Mouse (Mus musculus): ENCODE data around the gene D17Wsu92e.

The D17Wsu92e gene

DNA sequence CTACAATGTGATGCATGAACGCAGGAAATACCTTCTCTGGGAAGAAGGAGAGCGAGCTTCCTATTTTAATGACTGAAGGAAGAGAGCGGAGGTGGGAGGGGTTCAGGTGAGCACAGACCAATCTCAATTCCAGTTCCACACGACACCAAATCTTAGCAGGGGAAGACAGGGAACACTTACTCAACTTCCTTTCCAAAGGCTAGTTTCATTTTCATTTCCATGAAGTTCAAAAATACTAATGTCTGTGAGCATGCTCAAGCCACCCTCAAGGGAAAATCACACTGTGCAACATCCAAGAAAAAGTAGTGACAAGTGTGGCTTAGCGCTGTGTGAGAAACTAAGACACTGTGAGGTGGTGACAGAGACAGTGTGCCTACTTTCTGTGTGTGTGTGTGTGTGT is 30.4 kb downstream of the D17Wsu92e start:
- DNase-seq, result no peak

DNA sequence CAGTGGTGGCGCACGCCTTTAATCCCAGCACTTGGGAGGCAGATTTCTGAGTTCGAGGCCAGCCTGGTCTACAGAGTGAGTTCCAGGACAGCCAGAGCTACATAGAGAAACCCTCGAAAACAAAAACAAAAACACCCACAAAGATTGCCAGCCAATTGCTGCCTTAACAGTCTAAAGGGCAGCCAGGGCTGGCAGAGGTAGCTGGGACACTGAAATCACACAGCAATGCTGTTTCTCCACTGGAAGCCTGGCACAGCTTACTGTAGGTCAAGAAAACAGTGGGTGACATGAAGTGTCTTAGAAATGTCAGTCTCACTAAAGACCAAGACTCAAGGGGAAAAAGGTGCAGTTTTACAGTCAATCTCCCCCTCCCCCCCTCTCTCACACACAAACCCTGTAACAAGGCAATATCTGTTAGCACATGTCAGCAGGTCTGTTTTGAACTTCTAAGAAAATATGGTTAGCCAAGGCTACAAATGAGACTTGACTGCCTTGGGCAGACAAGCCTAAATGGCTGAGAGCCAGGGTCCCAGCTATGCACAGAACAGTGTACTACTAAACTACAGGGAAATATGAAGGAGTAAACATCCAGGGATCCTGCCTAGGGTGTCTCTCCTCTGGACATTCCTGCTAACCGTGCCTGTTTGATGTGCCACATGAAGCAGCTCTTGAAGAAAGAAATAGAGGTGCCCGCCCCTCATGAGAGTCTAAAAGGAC is 31.8 kb downstream of the D17Wsu92e start:
- DNase-seq, result peak; percentile 68 to 69

DNA sequence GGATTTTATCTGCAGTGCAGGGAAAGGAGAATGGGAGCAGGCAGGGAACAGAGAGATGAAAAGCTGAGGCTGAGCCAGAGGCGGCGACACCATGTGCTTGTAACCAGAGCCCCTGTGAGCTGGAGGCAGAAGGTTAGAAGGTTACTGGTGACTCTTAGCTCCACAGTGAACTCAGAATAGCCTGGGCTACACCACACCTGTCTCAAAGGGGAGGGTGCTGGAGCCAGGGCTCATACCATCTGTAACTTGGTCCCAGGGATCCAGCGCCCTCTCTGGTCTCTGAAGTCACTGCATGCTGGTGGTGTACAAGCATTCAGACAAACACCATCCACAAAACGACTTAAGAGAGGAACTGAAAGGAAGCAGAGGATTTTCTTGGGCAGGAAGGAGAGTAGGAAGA is 36.9 kb downstream of the D17Wsu92e start:
- peak in 1 of 2 experiments; percentile 29 for DNase-seq

DNA sequence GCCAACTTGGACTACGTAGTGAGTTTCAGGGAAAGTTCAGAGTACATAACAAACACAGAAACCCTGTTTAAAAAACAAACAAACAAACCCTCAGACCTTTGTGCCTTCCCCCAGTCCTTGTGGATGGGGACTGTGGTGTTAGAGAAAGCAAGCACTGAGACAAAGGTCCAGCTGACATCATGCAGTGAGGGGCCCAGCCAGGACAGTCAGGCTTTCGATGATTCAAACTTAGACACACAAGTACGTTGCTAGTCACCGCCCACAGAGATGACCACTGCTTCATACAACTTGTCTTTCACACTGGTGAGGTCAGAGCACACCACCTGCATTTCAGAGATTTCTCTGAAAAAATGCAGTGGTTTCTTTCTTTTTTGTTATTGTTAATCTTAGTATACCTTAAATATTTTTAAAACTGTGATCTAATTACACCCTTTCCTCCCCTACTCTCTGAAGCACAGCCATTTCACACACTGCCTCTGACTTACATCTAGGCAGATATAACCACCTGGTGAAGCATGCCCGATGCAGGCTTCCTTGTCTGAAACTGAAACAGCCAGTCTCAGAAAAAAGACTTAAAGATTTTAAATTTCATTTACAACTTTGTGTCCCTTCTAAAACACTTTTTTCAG is 39.3 kb downstream of the D17Wsu92e start:
- no peak for DNase-seq

DNA sequence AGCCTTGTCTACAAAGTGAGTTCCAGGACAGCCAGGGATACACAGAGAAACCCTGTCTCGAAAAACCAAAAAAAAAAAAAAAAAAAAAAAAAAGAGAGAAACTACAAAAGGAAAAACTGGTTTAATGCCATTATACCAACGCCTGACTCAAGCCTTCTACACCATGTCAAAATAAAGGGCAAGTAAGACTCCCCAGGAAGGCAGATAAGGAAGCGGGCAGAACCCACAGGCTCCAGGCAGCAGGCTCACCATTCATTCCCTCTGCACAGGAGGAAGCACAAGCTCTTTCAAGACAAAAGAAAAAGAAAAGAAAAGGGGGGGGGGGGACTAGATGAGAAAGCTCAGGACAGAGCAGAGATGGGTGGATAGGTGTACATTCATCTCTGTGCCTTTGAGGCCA is 40.7 kb downstream of the D17Wsu92e start:
- no peak for DNase-seq

DNA sequence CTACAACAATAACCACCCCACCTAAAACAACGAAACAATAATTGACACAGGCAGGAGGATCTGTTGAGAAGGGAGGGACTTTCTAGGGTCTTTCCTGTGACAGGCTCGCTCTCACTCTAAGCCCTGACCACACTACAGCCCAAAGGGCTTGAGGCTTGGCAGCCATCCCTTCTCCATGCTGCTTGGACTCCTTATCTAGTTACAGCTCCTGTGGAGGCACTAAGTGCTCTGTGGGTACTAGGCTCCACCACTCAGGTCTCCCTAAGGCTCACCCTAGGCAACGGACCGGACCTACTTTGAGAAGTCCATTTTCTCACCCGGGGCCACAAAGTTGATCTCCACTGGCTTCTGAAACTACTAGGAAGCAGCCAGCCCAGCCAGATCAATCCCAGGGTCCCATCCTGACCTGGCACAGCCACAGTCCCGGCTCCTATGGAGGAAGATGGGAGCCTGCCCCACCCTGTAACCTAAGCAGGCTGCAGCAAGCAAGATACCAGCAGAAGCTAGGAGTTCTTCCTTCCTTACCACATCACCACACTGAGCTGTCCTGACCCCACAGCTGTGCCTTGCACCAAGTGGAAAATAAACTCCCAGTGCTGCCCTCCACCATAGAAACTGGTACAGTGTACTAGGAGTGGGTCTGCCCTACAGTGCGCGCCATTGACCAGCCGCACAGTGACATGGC is 41.6 kb downstream of the D17Wsu92e start:
- no peak for DNase-seq

DNA sequence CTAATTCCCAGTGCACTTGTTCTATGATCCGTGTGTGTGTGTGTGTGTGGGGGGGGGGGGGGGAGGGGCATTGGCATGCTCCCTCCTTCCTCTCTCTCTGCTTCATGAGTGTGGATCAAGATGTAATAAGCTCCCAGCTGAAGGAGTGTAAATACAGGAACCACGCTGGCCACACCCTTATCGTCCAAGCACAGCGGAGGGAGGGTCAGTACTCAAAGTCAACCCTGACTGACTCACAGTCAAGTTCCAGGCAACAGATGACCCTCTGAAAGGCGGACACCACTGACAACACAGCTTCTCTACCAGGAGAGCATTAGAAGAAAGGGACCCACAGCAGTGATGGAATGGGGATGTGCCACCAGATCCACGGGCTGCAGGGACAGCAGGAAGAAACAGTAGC is 42.6 kb downstream of the D17Wsu92e start:
- DNase-seq, result no peak

DNA sequence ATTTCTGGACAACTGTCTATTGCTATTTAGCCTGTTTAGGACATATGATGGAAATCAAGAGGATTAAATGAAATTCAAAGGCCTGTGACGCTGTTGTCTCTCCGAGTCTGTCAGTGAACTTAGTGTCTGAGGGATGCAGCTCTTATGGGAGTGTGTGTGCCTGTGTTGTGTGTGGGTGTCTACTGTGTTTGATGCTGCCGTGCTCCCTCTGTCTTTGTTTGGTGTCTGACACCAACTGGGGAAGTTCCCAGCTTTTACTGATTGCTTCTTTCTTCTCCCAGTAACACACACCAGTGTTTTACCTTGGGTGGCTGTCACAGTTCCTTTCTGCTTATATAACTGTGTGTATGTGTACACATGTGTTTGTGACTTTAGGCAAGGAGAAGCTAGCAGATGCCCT is 46.2 kb downstream of the D17Wsu92e start:
- DNase-seq, result no peak

DNA sequence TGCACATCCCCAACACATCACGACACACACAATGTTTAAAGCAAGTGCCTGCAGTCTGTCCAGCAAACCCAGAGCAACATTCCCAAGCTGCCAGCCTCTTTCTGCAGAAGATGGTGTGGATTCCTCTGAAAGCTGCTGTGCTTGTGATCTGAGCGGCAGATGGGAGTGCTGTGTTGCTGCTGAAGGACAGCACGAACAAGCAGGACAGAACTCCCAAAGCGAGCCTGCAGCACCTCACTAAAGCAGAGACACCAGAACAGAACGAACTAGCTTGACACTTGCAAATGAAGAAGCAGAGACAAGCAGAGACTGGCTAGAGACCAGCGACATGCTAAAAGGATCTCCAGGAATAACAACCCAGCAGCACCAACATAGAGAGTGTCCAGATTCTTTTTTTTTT is 48.8 kb downstream of the D17Wsu92e start:
- DNase-seq, result no peak

DNA sequence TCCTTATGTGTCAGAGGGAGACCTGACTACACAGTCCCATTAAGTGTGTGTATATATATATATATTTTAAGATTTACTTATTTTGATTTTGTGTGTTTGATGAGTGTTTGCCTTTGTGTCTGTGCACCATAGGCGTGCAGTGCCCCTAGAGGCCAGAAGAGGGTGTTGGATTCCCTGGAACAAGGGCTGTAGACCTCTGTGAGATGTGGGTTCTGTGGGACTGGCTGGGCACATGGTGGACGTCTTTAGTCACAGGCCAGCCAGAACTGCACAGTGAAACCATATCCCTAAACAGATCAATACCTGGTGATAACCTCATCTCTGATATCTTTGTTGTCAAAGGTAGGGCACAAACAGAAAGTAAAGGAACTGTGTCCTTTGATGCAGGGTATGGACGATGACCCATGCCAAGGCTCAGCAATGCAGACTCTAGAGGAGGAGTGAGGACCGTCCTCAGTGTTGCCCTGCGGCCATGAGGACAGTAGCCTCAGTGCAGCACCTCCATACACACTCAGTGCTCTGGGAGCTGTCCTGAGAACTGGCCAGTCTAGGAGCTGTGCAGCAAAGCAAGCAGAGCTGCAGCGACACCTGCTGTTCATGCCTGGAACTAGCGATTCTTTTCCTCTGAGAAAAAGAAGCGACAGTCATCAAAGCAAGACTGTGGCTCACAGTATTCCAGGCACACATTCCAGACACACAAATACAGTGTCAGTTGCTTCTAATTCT is 51.5 kb downstream of the D17Wsu92e start:
- DNase-seq, result peak; percentile 41 to 86

DNA sequence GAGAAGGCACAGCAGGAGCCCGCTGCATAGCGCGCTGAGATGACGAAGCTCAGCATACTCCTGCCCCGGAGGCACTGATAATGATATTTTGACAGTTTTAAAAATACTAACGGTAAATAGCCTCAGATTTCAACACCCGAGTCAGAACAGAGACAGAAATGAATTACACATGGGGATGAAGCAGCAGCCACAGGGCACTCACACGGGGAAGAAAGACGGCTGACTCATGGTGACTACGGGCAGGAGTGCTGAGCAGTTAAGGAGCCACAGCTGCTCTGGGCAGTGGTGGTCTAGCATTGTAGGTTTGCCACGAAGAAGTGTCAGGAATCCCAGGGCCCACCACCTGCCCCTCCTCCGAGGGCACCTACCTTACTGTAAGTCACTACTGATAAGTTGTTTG is 52.9 kb downstream of the D17Wsu92e start:
- no peak for DNase-seq

DNA sequence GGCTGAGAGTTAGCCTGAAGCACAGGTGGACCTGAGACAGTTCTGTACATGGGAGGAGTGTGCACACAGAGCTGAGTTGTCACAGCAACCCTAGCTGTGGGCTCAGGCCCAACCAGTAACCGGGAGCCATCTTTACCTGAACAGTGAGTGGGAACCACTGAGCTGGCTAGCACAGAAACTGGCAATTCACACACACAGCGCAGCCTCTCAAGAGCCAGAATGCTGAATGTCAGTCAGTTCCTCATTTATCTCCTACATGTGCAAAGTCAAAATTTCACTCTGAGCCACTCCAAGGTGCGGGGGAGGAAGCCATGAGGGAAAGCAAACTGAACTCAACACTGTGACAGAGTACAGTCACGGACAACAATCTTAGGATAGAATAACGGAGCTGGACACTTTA is 53.3 kb downstream of the D17Wsu92e start:
- DNase-seq, result no peak

DNA sequence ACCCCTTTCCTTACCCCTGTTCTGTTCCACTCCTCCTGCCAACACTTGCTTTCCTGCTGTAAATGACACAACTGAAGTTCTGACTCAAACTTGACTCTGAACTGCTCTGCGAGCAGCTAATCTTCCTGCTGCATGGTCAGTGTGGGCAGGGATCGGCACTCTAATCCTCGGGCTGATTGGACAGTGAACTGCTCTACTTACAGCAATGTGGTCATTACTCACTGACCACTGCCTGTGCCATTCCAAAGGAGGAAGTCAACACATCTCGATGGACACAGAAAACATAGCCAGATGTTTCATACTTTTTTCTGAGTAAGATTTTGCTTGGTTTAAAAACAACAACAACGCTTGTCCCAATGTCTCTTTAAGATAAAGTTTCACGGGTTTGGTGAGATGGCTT is 55.4 kb downstream of the D17Wsu92e start:
- no peak for DNase-seq

DNA sequence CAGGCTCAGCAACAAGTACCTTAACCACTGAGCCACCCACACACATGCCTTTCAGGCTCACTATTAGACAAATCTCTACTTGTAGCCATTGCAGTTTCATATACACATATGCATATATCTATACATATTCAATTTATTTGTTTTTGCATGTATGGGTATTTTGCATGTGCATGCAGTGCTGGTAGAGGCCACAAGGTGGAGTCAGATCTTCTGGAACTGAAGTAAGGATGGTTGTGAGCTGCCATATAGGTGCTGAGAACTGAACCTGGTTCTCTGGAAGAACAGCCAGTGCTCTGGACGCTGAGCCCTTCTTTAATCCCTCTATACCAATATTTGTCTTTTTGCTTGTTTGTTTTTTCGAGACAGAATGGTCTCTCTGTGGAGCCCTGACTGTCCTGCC is 56.0 kb downstream of the D17Wsu92e start:
- no peak for DNase-seq

DNA sequence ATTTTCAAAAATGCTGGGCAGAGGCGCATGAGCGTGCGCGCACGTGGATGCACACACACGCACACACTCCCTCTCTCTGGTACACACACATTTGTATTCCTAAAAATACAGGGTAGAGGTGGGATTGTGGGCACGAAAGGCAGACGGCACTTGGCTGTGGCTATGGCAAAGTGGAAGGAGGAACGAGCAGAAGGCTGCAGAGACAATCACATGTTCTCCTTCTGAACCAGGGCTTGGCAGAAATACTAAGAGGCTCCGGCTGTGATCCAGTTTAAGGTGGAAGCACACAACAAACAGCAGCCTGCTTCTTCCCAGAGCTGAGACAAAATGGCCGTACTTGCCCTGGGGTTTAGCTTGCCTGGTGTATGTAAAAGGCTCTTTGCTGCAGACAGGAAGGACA is 57.6 kb downstream of the D17Wsu92e start:
- no peak for DNase-seq

DNA sequence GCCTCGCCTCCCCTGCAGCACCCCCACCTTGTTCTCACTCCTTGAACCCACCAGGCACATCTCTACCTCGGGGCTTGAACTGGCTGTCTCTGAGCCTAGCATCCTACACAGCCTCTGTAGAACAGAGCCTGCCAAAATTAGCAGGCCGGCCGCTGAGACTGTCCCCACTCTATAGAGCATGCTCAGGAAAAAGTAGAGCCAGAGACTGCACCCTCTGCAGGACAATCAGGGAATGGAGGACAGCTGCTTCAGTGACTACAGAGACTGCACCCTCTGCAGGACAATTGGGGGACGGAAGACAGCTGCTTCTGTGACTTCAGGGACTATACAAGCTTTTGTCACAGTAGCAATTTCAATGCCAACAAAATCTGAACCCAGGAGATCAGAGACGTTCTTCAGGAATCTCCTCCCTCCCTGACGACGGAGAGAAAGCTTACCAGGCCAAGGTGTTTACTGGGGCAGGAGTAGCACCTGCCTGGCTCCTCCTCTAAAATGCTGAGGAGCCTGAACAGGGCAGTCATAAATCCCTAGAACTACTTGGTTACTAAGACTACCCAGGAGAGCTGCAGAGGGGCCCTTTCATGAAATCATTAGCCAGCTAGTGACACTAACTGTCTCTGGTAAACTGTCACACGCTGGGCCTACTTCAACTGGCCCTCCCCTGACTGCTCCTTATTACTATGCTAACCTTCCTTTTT is 58.7 kb downstream of the D17Wsu92e start:
- peak; percentile 62 to 80 for DNase-seq

DNA sequence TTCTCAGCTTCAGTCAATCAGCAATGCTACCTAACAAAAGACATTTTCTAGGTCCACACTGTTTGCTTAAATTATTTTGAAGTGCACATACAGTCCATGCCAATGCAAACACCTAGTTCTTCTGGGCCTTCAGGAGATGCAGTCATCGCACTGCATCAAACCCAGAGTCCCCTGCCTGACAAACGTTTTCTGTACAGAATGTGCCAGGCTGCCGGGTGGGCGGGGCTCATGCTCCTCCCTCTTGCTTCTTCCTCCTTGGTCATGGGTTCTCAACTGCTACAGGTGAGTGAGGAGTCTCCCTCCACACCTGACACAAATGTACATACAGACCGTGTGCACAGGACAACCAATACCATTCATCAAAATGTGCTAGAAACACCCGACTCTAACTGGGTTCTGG is 60.3 kb downstream of the D17Wsu92e start:
- no peak for DNase-seq

DNA sequence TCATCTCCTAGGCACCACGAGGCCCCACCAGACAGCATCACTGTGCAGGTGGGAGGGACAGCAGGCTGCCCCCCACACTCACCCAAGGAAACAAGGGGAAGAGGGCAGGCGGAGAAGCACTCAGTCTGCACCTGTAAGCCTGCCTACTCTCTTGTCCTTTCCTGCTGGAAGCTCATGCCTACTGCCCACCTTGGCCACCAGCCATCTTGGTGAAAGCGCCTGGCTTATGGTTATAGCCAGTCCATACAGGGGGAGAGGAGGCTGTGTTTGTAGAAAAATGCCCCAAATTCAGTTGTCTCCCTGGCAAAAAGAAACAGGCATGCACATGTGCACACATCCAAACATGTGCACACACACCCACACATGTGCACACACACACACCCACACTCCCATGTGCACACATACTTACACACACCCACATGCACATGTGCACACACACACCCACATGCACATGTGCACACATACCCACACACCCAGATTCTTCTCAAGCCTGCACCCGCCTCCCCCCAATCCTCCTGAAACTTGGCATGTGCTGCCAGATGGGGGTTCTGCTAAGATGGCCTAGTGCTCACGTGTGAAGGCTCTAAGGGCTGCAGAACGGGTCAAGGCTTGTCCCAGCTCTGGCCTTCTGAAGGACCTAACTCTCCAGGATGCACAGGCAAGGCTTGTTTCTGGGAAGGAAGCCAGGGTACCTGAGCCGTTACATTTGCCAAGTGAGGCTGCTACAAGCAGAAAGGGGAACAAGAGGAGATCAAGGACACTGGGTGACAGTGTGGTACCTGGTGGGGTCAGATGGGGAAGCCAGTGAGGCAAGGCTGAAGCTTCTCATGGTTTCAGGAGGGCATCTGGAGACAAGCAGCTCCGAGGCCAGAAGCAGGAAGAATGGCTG is 68.9 kb downstream of the D17Wsu92e start:
- no peak for DNase-seq

DNA sequence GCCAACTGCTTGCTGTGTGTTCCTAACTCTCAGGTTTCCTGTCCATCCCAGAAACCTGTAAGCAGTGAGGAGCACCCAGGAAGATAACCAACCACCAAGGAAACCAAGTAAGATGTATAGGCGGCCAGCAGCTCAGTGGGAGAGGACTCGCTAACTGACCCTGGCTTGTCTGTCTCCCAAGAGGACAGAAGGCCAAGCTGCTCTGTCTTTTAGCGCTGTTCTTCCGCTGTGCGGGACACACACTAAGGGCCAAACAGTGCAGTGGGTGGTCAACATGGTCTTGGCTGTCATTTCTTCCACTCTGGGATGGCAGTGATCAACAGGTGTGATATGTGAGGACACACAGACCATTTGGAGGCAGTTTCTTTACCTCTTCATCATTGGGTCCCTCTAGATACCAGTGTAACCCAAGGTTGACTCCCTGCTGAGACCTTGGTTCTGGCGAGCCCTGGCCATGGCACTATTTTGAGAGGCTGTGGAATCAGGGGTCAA is 70.0 kb downstream of the D17Wsu92e start:
- DNase-seq, result no peak

DNA sequence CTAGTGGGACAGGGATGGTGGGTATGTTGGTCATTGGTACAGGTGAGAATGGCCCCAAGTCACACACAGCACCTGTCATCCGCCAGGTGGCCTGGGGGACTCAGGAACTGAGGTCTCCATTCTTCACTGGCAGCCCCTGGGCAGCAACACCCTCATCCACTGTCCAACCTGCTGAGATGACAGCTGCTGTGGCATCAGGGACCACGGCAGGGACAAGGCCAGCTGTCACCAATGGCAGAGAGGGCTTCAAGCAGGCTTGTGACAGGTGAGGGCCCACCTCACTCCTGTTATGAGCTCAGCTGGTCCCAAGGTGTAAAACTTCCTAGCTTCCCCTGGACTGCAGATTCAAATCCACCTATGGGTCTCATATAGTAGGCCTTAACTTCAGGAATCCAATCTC is 72.3 kb downstream of the D17Wsu92e start:
- DNase-seq, result no peak

DNA sequence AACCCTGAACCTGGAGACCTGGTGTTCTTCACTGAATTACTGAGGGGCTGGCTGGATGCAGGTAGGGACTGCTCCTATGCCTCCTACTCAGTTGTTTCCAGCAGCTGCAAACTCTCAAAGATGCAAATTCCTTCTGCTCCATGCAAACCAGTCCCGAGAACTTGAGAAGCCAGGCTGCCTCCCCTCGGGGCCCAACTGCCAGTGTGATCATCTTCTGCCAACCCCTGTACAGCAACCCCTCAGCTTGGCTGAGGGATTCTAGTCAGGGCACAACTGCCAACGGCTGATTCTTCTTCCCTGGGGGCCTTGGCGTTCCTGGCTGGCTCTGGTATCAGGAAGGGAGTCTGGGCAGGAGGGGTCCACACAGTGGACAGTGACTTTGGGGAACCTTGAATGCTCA is 74.0 kb downstream of the D17Wsu92e start:
- no peak for DNase-seq

DNA sequence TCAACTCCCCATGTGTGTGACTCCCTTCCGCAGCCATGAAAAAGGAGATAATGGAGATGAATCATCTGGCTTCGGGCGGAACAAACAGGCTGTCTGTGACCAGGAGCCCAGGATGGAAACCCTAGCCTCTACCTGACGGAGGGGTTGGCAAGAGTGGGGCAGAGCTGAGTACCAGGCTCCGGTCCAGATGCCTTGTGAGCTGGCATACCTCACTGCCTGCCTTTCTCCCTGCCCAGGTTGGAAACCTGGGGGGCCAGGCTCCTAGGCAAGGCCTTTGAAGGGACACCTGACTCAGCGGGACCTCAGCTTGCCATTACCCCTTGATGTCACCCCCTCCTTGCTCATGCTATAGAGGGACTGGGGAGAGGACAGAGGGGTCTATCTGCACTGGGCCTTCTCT is 79.5 kb downstream of the D17Wsu92e start:
- DNase-seq, result no peak

Measured in kidney, postnatal 36 days (tissue).